In genomic region chr3:30506329-30507027, GRCm38 (mm10) we compare ENCODE assay signal across 9 mouse cellular contexts. TPM values are rescaled to one million over a fixed set of nuclear protein-coding genes. Genes with fewer than 3 reads are reported as not detected.
DNase-seq lines count a peak whose midpoint lies in the region; ATAC-seq and TF ChIP-seq lines count a peak whose summit lies in the region.
"Had no signal": no experiment of that assay in that cellular context is flagged by ENCODE, and none has a peak within 500 bp of the region (broad histone marks: within the 10 kb centered on the region; RNA-seq: fewer than 3 reads in every experiment).

No protein-coding gene starts in this region.

- no peak for TF ChIP-seq POLR2A in kidney, adult 2 months (IDR thresholded peaks at IDR 0.05; ENCODE audit: low read depth, low read length)

- H3K4me1 ChIP-seq in kidney, adult 2 months (ENCODE audit: control insufficient read depth, insufficient read depth, low read length): 0 out of 2 replicates have a peak, but pooled peaks cover 2% of the 10 kb centered on the region
- 0 out of 2 replicates have a peak, but pooled peaks cover 2% of the 10 kb centered on the region for H3K4me1 ChIP-seq in embryonic facial prominence, embryonic 11.5 days (ENCODE audit: control insufficient read depth, insufficient read depth, low read length)
- H3K4me1 ChIP-seq in hindbrain, postnatal 0 days (ENCODE audit: insufficient read depth, low read length): no peaks in the 10 kb centered on the region
- H3K4me1 ChIP-seq in midbrain, embryonic 16.5 days (ENCODE audit: control insufficient read depth, insufficient read depth, low read length): peaks cover 24% of the 10 kb centered on the region

- no peak for TF ChIP-seq CTCF in kidney, adult 2 months (conservative IDR thresholded peaks at IDR 0.05; ENCODE audit: insufficient read depth, insufficient read length, low read depth, low read length)
- no peak for TF ChIP-seq CTCF in hindbrain, postnatal 0 days (IDR thresholded peaks at IDR 0.05; ENCODE audit: low read depth)

- H3K27ac ChIP-seq in kidney, adult 2 months (ENCODE audit: insufficient read depth, low read depth, low read length): peak overlapping the region; percentile 87
- peak overlapping the region; percentile 94 for H3K27ac ChIP-seq in embryonic facial prominence, embryonic 11.5 days (replicated peaks; ENCODE audit: low read depth, low read length)
- peak overlapping the region; percentile 51; the same call in 1 of the 2 replicates for H3K27ac ChIP-seq in hindbrain, postnatal 0 days
- H3K27ac ChIP-seq in midbrain, embryonic 16.5 days (ENCODE audit: low read length): no peak overlapping the region

- H3K27me3 ChIP-seq in kidney, adult 2 months (replicated peaks; ENCODE audit: control insufficient read depth, insufficient read depth, low read length): 0 out of 2 replicates have a peak, but pooled peaks cover 1% of the 10 kb centered on the region
- H3K27me3 ChIP-seq in embryonic facial prominence, embryonic 11.5 days (ENCODE audit: control insufficient read depth, insufficient read depth, low read length): peaks cover 10% of the 10 kb centered on the region
- peaks cover 58% of the 10 kb centered on the region for H3K27me3 ChIP-seq in hindbrain, postnatal 0 days (ENCODE audit: insufficient read depth, low read length)
- peaks cover 39% of the 10 kb centered on the region for H3K27me3 ChIP-seq in midbrain, embryonic 16.5 days (ENCODE audit: control insufficient read depth, insufficient read depth, low read depth, low read length)

- H3K36me3 ChIP-seq in kidney, adult 2 months (ENCODE audit: control insufficient read depth, insufficient read depth, low read length): no peaks in the 10 kb centered on the region
- H3K36me3 ChIP-seq in embryonic facial prominence, embryonic 11.5 days (replicated peaks; ENCODE audit: control insufficient read depth, insufficient read depth, low read depth, low read length): no peaks in the 10 kb centered on the region
- H3K36me3 ChIP-seq in hindbrain, postnatal 0 days (ENCODE audit: insufficient read depth, low read length): no peaks in the 10 kb centered on the region
- H3K36me3 ChIP-seq in midbrain, embryonic 16.5 days (ENCODE audit: control insufficient read depth, insufficient read depth, low read length): no peaks in the 10 kb centered on the region
- H3K36me3 ChIP-seq: G1E had no signal

- WGBS in kidney, adult 2 months: 15% methylated on average over 17 of the region's 17 CpGs
- WGBS in embryonic facial prominence, embryonic 11.5 days: 3% methylated on average over 17 of the region's 17 CpGs
- WGBS in hindbrain, postnatal 0 days: 8% methylated on average over 17 of the region's 17 CpGs
- 6% methylated on average over 17 of the region's 17 CpGs for WGBS in midbrain, embryonic 16.5 days

- H3K4me2 ChIP-seq in embryonic facial prominence, embryonic 11.5 days (ENCODE audit: low read depth, low read length): peak overlapping the region; percentile 82
- H3K4me2 ChIP-seq in hindbrain, postnatal 0 days (ENCODE audit: low read depth, low read length): peak overlapping the region; percentile 74
- peak overlapping the region; percentile 76 for H3K4me2 ChIP-seq in midbrain, embryonic 16.5 days (ENCODE audit: low read length)

- ATAC-seq in embryonic facial prominence, embryonic 11.5 days (replicated peaks; ENCODE audit: insufficient number of reproducible peaks, low FRiP score, low TSS enrichment, low read depth): no peak
- no peak for ATAC-seq in hindbrain, postnatal 0 days
- ATAC-seq in midbrain, embryonic 16.5 days: no peak

- H3K9me3 ChIP-seq in embryonic facial prominence, embryonic 11.5 days (replicated peaks; ENCODE audit: control insufficient read depth, low read length): no peaks in the 10 kb centered on the region
- H3K9me3 ChIP-seq in hindbrain, postnatal 0 days (ENCODE audit: low read length): no peaks in the 10 kb centered on the region
- no peaks in the 10 kb centered on the region for H3K9me3 ChIP-seq in midbrain, embryonic 16.5 days (replicated peaks; ENCODE audit: control insufficient read depth, low read length, poor library complexity, severe bottlenecking)

- H3K4me3 ChIP-seq in kidney, adult 2 months (ENCODE audit: insufficient read depth, low read depth, low read length): peak overlapping the region; percentile 55
- H3K4me3 ChIP-seq in embryonic facial prominence, embryonic 11.5 days (ENCODE audit: low read depth, low read length): peak overlapping the region; percentile 67
- H3K4me3 ChIP-seq in hindbrain, postnatal 0 days (ENCODE audit: low read length): peak overlapping the region; percentile 46
- peak overlapping the region; percentile 48; the same call in 1 of the 2 replicates for H3K4me3 ChIP-seq in midbrain, embryonic 16.5 days (ENCODE audit: low read depth, low read length)

- DNase-seq in kidney, adult 2 months: peak; percentile 35
- DNase-seq in kidney, postnatal 25 days: no peak
- peak; percentile 54 for DNase-seq in embryonic facial prominence, embryonic 11.5 days (ENCODE audit: low spot score)
- DNase-seq in hindbrain, postnatal 0 days (ENCODE audit: low spot score): no peak
- no peak for DNase-seq in thymus, postnatal 14 days
- DNase-seq in adrenal gland, adult 18-20 months (ENCODE audit: low spot score in 2 of 2): no peak
- no peak for DNase-seq in spleen, postnatal 14 days (ENCODE audit: low spot score in 2 of 2)

- peak overlapping the region; percentile 76 for H3K9ac ChIP-seq in embryonic facial prominence, embryonic 11.5 days (replicated peaks; ENCODE audit: low read length)
- no peak overlapping the region; the same call in 1 of the 2 replicates for H3K9ac ChIP-seq in hindbrain, postnatal 0 days (replicated peaks; ENCODE audit: low read length)
- H3K9ac ChIP-seq in midbrain, embryonic 16.5 days (ENCODE audit: low read depth, low read length): no peak overlapping the region

RNA-seq across cellular contexts. Expression of gene Mecom, which starts 41.3 kb away (rescaled TPM):
- 12.9 and 16.1 TPM in 2 replicates for polyA plus RNA-seq in kidney, adult 2 months (2012; rRNA removed)
- 46.3 and 48.4 TPM in 2 replicates for polyA plus RNA-seq in embryonic facial prominence, embryonic 11.5 days (2014; fragmentation: Nextera tagmentation; extraction: Ambion mirVana)
- 6.9 and 8.3 TPM in 2 replicates for total RNA-seq in hindbrain, postnatal 0 days (2014; rRNA removed)
- 4.1 and 4.5 TPM in 2 replicates for polyA plus RNA-seq in hindbrain, postnatal 0 days (2015; fragmentation: Nextera tagmentation; extraction: Ambion mirVana)
- polyA plus RNA-seq in midbrain, embryonic 16.5 days (2015; fragmentation: Nextera tagmentation; extraction: Ambion mirVana): 4.0 and 5.3 TPM in 2 replicates
- 10 to 100 TPM in 1 of 2 experiments, 1 to 10 TPM in 1; 4.7 to 10.2 TPM for total RNA-seq in adrenal gland, adult 18-20 months (2021)
- polyA plus RNA-seq: G1E had no signal

Comparison
In these comparisons a context has a peak if more than half of its experiments do, and no peak if none do; other contexts are left out.
1. DNase-seq: peak in kidney, adult 2 months (single experiment) and embryonic facial prominence, embryonic 11.5 days (single experiment); none in kidney, postnatal 25 days (0 of 2), hindbrain, postnatal 0 days (single experiment), thymus, postnatal 14 days (single experiment), adrenal gland, adult 18-20 months (0 of 2) and spleen, postnatal 14 days (0 of 2).
2. Peak in every context shown above with its lines, with median percentiles within 50 percentile points of each other: H3K4me3 ChIP-seq and H3K4me2 ChIP-seq.